Mouse (Mus musculus) liver, embryonic 16.5 days (tissue): Measurements from ENCODE around the gene Itga9. TPM values are rescaled to one million over a fixed set of nuclear protein-coding genes. Genes with fewer than 3 reads are reported as not detected.

Experiments
- ATAC-seq: fragments of 200-750 bp; cut with Nextera tagmentation; 2 replicates; pipeline ENCODE4 v1.8.0; 2017; ENCODE audit warnings: low read depth, mild to moderate bottlenecking, moderate number of reproducible peaks, moderate library complexity
- H3K27ac ChIP-seq: fragments of 300-500 bp; sonication (generic); 2 replicates; pipeline ENCODE4 v1.5.1; 2014; ENCODE audit warnings: mild to moderate bottlenecking, low read length
- H3K27me3 ChIP-seq: fragments of 300-500 bp; sonication (generic); 2 replicates; pipeline ENCODE4 v1.6.1; 2014; ENCODE audit warnings: low read depth, low read length, mixed read lengths; ENCODE audit not compliant: control insufficient read depth, insufficient read depth
- H3K36me3 ChIP-seq: fragments of 300-500 bp; sonication (generic); 2 replicates; pipeline ENCODE4 v1.6.1; 2014; ENCODE audit warnings: mild to moderate bottlenecking; ENCODE audit not compliant: control insufficient read depth, insufficient read depth
- H3K4me1 ChIP-seq: fragments of 300-500 bp; sonication (generic); 2 replicates; pipeline ENCODE4 v1.6.1; 2014; ENCODE audit warnings: low read depth, low read length, mixed read lengths; ENCODE audit not compliant: control insufficient read depth
- H3K4me2 ChIP-seq: fragments of 300-500 bp; sonication (generic); 2 replicates; pipeline ENCODE4 v1.6.1; 2014; ENCODE audit warnings: low read depth, low read length, mixed read lengths
- H3K4me3 ChIP-seq: fragments of 300-500 bp; sonication (generic); 2 replicates; pipeline ENCODE4 v1.5.1; 2014; ENCODE audit warnings: low read depth, mild to moderate bottlenecking, low read length
- H3K9ac ChIP-seq: fragments of 300-500 bp; sonication (generic); 2 replicates; pipeline ENCODE4 v1.6.1; 2014; ENCODE audit warnings: low read depth, low read length
- H3K9me3 ChIP-seq: fragments of 300-500 bp; sonication (generic); replicated peaks from 2 replicates; pipeline ENCODE4 v1.6.1; 2016; ENCODE audit warnings: low read length; ENCODE audit not compliant: control insufficient read depth
- WGBS: fragments of 180-500 bp; shearing (Covaris S2); extraction: QIAGEN DNeasy Blood & Tissue Kit; methylation state at CpG from one replicate; pipeline ENCODE4 v1.1.7; 2014; ENCODE audit not compliant: insufficient replicate concordance; 5-methylcytosine and 5-hydroxymethylcytosine counted together
- polyA plus RNA-seq: library from polyadenylated mRNA; unstranded; fragments of >200 nt; fragmentation: Nextera tagmentation; extraction: Ambion mirVana; gene quantifications from 2 replicates; pipeline ENCODE4 v1.2.1, GENCODE M21; 2015

The Itga9 gene
- polyA plus RNA-seq, 1 experiment from 2014 or later, result 1.4 TPM

- 70% methylated on average over 6 of the region's 6 CpGs for WGBS
- no peaks in the 10 kb centered on the region; the same call in 1 of the 2 replicates for H3K4me1 ChIP-seq
- no peaks in the 10 kb centered on the region for H3K36me3 ChIP-seq
- no peaks in the 10 kb centered on the region for H3K9me3 ChIP-seq
- no peak overlapping the region for H3K9ac ChIP-seq
- no peak overlapping the region for H3K4me2 ChIP-seq
- no peak for ATAC-seq
- H3K27ac ChIP-seq, result no peak overlapping the region
- H3K27me3 ChIP-seq, result no peaks in the 10 kb centered on the region
- no peak overlapping the region for H3K4me3 ChIP-seq
These were observed 75.0 kb downstream of the Itga9 start for GRCm38 (mm10) chr9:118681506-118681905.

- Histone ChIP-seq H3K4me3 (no peak overlapping the region), H3K27ac (no peak overlapping the region), H3K27me3 (no peaks in the 10 kb centered on the region), H3K36me3 (no peaks in the 10 kb centered on the region), H3K4me2 (no peak overlapping the region), H3K9me3 (no peaks in the 10 kb centered on the region), H3K4me1 (no peaks in the 10 kb centered on the region), H3K9ac (no peak overlapping the region)
- no peak for ATAC-seq
- WGBS, result 61% methylated on average over 8 of the region's 8 CpGs
These were observed 75.7 kb downstream of the Itga9 start for GRCm38 (mm10) chr9:118682154-118682553.

DNA sequence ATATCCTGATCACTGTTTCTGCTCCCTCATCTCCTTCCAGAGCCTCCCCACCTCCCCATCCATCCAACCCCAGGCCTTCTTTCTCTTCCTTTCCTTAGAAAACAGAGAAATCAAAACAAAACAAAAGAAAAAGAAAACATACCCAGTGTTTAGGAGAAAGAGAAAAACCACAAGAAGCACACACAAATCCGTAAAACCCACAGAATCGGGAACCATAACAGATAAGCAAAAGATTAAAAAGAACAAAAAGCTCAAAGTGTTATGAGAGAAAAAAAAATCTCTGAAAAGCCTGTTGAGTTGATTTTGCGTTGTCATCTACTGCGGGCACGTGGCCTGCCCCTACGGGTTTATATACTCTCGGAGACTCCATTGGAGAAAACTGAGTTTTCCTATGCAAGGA is 77.0 kb downstream of the Itga9 start:
- Histone ChIP-seq H3K4me1 (no peaks in the 10 kb centered on the region), H3K27ac (no peak overlapping the region), H3K36me3 (no peaks in the 10 kb centered on the region), H3K4me2 (no peak overlapping the region), H3K9me3 (no peaks in the 10 kb centered on the region), H3K9ac (no peak overlapping the region), H3K4me3 (no peak overlapping the region), H3K27me3 (no peaks in the 10 kb centered on the region)
- no peak for ATAC-seq
- 74% methylated on average over 7 of the region's 7 CpGs for WGBS

DNA sequence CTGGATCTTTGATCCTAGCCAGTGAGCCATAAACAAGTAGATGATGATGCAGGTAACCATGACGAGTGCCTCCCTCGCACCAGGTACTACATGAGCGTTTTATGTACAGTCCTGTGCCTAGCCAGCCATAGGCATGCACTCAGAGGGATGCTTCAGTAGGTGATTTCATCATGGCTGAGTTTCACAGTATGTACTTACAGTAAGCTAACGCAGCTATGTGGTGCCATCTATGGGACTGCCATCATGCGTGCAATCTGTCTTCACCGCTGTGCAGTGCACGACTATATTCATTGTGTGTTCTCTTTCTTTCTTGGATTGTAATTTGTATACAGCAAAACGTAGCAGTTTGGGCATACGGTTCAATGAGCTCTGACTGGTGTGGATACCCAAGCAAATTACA is 77.9 kb downstream of the Itga9 start:
- no peaks in the 10 kb centered on the region for H3K36me3 ChIP-seq
- no peak overlapping the region for H3K9ac ChIP-seq
- no peak overlapping the region for H3K4me2 ChIP-seq

DNA sequence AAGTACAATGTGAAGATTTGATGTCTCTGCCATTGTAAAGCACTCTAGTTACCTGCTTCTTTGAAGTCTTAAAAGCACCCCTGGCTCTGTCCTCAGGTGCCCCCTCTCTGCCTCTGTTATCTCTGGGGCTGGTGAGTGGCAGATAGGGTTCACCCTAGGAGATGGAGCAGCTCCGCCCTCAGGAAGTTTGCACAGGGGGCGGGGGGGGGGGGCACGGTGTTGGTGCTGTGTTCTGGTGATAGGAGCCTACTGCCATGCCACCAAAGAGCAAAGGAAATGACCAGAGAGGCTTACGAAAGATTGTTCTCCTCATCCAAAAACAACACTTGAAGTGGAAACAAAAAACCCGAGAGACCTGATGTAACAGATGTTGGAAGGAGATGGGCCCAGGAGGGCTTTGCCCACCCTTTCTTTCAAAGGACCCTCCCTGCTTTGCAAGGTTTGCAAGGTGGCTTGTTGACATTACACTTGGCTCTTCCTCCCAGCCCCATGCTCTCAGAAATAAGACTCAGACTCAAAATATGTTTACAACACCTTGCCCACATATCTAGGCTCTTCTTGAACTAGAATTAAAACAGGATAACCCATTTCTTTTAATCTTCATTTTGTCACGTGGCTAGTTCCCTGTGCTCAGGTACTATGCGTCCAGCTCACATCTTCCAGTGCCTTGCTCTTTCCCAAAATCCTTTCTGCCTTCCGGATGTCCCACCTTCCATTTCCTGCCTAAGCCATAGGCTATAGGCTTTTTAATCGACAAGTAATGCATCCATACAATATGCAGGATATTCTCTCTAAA is 79.9 kb downstream of the Itga9 start:
- Histone ChIP-seq H3K36me3 (no peaks in the 10 kb centered on the region), H3K9me3 (no peaks in the 10 kb centered on the region), H3K27ac (no peak overlapping the region), H3K4me1 (no peaks in the 10 kb centered on the region), H3K4me2 (no peak overlapping the region), H3K27me3 (no peaks in the 10 kb centered on the region), H3K4me3 (no peak overlapping the region), H3K9ac (no peak overlapping the region)
- 26% methylated on average over 9 of the region's 9 CpGs for WGBS
- no peak for ATAC-seq

More for the DNA sequence above, 77.9 kb downstream of the Itga9 start:
- Histone ChIP-seq H3K4me3 (no peak overlapping the region), H3K27me3 (no peaks in the 10 kb centered on the region), H3K9me3 (no peaks in the 10 kb centered on the region), H3K4me1 (no peaks in the 10 kb centered on the region), H3K27ac (no peak overlapping the region)
- ATAC-seq, result no peak
- 68% methylated on average over 9 of the region's 9 CpGs for WGBS

- 65% methylated on average over 4 of the region's 4 CpGs for WGBS
- no peak for ATAC-seq
- Histone ChIP-seq H3K27me3 (no peaks in the 10 kb centered on the region), H3K4me2 (no peak overlapping the region), H3K4me3 (no peak overlapping the region), H3K36me3 (no peaks in the 10 kb centered on the region), H3K9ac (no peak overlapping the region), H3K27ac (no peak overlapping the region), H3K9me3 (no peaks in the 10 kb centered on the region), H3K4me1 (no peaks in the 10 kb centered on the region)
These were observed 81.8 kb downstream of the Itga9 start for GRCm38 (mm10) chr9:118688248-118688647.

DNA sequence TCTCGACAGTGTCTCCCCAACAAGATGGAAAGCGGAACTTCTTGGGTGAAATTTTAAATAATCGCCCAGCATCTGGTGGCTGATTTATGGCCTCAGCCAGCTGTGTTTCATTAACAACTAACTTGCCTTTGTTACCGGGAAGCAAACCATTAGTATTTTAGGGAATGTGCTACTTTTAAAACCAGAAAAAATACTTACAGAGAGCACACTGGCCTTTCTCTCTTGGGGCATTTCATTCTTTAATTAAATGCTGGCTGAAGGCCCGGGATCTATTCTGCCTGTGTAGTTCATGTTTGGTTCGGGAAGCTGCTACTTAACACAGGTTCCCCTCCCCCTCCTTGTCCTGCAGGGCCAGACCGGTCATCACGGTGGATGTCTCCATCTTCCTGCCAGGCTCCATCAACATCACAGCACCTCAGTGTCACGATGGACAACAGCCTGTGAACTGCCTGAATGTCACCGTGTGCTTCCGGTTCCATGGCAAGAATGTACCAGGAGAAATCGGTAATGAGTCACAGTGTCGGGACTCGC is 82.5 kb downstream of the Itga9 start:
- no peak overlapping the region for H3K9ac ChIP-seq
- H3K9me3 ChIP-seq, result no peaks in the 10 kb centered on the region
- H3K4me3 ChIP-seq, result no peak overlapping the region
- H3K4me1 ChIP-seq, result no peaks in the 10 kb centered on the region
- H3K27ac ChIP-seq, result no peak overlapping the region
- H3K36me3 ChIP-seq, result no peaks in the 10 kb centered on the region
- no peak for ATAC-seq
- H3K4me2 ChIP-seq, result no peak overlapping the region
- WGBS, result 63% methylated on average over 14 of the region's 14 CpGs
- H3K27me3 ChIP-seq, result no peaks in the 10 kb centered on the region

- Histone ChIP-seq H3K9ac (no peak overlapping the region), H3K36me3 (no peaks in the 10 kb centered on the region), H3K4me2 (no peak overlapping the region), H3K4me1 (no peaks in the 10 kb centered on the region), H3K9me3 (no peaks in the 10 kb centered on the region), H3K27ac (no peak overlapping the region), H3K4me3 (no peak overlapping the region), H3K27me3 (no peaks in the 10 kb centered on the region)
- WGBS, result 72% methylated on average over 11 of the region's 11 CpGs
- ATAC-seq, result no peak
These were observed 86.8 kb downstream of the Itga9 start for GRCm38 (mm10) chr9:118693256-118693655.

DNA sequence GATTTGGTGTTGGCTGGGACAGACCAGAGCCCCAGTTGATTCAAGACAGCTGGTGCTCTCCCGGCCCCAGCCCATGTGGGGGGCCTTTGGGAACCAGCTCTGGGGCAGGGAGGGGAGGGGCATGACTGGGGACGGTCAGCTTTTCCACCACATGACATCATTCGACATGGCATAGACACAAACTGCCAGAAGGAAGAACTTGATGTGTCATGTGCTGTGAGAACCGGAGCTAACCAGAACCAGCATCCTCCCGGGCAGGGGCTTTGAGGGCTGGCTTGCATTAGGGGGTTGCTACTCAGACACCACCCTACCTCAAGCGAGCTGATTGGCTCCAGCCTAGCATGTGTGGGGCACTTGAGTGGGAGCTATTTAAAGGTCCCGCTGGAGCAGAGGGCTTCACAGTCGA is 87.9 kb downstream of the Itga9 start:
- Histone ChIP-seq H3K4me2 (no peak overlapping the region), H3K9me3 (no peaks in the 10 kb centered on the region), H3K27me3 (no peaks in the 10 kb centered on the region), H3K9ac (no peak overlapping the region), H3K4me3 (no peak overlapping the region), H3K36me3 (no peaks in the 10 kb centered on the region), H3K27ac (no peak overlapping the region), H3K4me1 (no peaks in the 10 kb centered on the region)
- ATAC-seq, result no peak
- WGBS, result 63% methylated on average over 8 of the region's 8 CpGs
